Mouse (Mus musculus): ENCODE results near the gene C130050O18Rik.

DNA sequence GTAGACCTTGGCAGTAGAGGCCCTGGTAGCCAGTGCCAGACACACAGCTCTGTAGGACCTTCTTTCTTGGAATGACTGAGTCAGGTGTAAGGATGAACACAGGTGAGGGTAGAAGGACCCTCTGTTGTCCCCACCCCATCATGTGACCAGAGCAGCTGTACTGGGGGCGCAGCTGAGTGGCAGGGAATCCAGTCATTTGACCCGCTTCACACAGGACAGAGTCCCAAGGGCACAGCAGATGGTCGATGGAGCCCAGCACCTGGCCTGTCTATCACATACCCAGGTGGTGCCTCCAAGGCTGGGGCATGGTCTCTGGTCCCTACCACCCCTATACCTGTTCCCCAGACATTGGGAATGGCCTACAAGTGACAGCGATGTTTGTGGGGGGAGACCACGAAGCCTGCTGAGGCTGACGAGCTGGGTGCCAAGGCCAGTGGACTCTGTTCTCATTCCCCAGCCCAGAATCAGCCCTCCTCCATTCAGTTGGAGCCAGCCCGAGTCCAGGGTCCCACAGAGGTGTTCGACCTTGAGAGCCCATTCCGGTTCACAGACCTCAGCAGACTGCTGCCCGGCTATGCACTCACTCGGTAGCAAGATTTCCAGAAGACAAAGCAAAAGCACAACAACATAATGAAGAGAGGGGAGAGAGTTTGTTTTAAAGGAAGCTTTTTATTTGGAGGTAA, 36.3 kb upstream of the C130050O18Rik start:
- TF ChIP-seq ZNF384 (IDR thresholded peaks at IDR 0.05; ENCODE audit: low read depth, low read length) (no peak), MAFK (IDR thresholded peaks at IDR 0.05; ENCODE audit: insufficient read depth, low read depth, low read length) (no peak)
